Mouse (Mus musculus): ENCODE data around the gene Pgs1.

GRCm38 (mm10) chr11:117977694-117978360 lies 8.3 kb upstream of the Pgs1 start:
- no peak for TF ChIP-seq CTCF (conservative IDR thresholded peaks at IDR 0.05; ENCODE audit: low read length)
- TF ChIP-seq POU5F1 (IDR thresholded peaks at IDR 0.05; ENCODE audit: borderline replicate concordance, low read length) = no peak

All from E14TG2a.4 (cell line).